Mouse (Mus musculus): ENCODE data around the gene Camk2b.

Gene Camk2b

DNA sequence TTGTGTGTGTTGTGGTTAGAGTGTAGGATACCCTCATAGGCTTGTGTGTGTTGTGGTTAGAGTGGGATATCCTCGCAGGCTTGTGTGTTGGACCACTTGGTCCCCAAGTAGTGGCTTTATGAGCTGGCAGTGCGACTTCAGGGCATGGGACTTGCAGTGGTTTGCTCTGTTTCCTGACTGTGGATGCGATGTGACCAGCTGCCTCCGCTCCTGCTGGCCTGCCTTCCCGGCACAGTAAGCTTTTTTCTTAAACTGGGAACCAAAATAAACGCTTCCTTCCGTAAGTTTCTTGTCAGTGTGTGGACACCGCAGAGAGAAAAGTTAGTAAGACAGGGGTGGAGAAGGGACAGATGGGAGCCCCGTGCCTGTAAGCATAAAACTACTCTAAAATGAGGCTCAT, 18.0 kb downstream of the Camk2b start:
- DNase-seq: no peak

DNA sequence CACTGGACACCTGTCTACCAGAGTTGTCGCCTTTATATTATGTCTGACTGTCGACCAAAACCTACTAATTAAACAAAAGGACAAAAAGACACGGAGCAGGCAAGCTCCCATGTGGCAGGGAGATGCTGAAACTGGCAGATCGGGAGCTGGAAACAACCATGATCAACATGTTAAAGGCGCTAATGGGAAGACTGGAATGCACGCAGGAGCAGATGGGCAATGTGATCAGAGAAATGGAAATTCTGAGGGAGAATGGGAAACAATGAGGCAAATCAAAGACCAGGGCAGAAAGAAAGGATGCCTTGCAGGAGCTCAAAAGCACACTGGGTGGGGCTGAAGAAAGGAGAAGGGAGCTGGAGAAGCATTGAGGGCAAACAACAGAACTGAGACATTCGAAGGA, 27.2 kb downstream of the Camk2b start:
- DNase-seq: no peak

GRCm38 (mm10) chr11:6037686-6038085, 28.5 kb downstream of the Camk2b start:
- no peak for DNase-seq

- DNase-seq: no peak
These were observed 29.0 kb downstream of the Camk2b start for GRCm38 (mm10) chr11:6037198-6037597.

GRCm38 (mm10) chr11:6036477-6036876, 29.7 kb downstream of the Camk2b start:
- no peak for DNase-seq

DNA sequence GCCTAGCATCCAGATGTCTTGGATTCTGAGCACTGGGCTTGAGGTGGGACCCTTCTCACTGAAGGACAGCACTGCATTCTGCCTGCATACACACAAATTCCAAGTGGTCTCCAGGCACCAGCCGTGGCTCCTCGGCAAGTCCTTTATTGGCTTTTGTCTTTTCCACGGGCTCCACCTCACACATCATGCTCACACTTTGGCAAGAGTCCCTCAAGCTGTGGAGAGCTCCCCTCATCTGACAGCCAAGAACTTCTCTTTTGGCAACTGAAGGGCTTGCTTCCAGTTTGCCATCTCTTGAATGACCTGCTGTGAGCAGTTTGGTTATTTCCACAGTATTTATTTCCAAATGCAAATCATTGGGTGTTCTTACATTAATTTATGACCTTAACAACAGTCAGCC, 30.6 kb downstream of the Camk2b start:
- DNase-seq: no peak

DNA sequence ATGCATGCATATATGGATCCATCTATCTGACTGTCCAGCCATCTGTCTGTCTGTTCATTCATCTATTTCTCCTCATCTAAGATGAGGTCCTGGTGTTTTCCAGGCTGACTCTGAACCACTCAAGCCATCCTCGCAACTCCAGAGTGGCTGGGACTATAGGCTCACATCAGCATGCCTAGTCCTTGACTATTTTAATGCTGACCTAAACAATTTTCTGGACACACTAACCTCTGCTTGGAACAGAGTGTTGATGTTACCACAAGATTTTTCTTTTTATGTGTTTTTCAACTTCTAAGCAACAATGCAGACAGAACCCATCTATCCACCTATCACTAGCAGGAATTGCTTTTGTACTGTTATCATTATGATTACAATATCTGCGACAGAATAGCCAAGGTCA, 31.4 kb downstream of the Camk2b start:
- DNase-seq: no peak

- no peak for DNase-seq
These were observed 32.4 kb downstream of the Camk2b start for GRCm38 (mm10) chr11:6033801-6034200.

- peak; percentile 61 to 72 for DNase-seq
These were observed 33.0 kb downstream of the Camk2b start for GRCm38 (mm10) chr11:6033147-6033546.

DNA sequence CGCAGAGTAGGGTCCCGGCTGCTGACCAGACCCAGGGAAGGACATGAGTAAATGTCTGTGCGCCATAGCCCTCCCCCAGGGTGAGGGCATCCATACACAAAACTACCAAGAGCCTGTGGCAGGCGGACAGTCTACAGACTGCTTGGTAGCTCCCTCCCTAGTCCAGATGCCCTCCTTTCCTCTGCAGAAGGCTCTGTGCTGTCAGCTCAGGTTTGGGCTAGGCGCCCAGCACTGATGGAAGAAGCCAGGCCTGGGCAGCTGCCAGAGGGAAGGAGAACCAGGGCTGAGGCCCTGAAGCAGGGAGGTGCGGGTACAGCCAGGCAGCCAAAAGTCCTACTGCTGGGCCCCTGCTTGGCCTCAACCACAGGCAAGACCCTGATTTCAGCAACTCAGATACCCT, 35.5 kb downstream of the Camk2b start:
- no peak for DNase-seq

- no peak for DNase-seq
These were observed 36.4 kb downstream of the Camk2b start for GRCm38 (mm10) chr11:6029790-6030189.

GRCm38 (mm10) chr11:6028911-6029310, 37.3 kb downstream of the Camk2b start:
- DNase-seq: no peak

- DNase-seq: peak; percentile 40 to 55
These were observed 39.8 kb downstream of the Camk2b start for GRCm38 (mm10) chr11:6026361-6026760.

GRCm38 (mm10) chr11:6024923-6025652, 41.1 kb downstream of the Camk2b start:
- DNase-seq: no peak

DNA sequence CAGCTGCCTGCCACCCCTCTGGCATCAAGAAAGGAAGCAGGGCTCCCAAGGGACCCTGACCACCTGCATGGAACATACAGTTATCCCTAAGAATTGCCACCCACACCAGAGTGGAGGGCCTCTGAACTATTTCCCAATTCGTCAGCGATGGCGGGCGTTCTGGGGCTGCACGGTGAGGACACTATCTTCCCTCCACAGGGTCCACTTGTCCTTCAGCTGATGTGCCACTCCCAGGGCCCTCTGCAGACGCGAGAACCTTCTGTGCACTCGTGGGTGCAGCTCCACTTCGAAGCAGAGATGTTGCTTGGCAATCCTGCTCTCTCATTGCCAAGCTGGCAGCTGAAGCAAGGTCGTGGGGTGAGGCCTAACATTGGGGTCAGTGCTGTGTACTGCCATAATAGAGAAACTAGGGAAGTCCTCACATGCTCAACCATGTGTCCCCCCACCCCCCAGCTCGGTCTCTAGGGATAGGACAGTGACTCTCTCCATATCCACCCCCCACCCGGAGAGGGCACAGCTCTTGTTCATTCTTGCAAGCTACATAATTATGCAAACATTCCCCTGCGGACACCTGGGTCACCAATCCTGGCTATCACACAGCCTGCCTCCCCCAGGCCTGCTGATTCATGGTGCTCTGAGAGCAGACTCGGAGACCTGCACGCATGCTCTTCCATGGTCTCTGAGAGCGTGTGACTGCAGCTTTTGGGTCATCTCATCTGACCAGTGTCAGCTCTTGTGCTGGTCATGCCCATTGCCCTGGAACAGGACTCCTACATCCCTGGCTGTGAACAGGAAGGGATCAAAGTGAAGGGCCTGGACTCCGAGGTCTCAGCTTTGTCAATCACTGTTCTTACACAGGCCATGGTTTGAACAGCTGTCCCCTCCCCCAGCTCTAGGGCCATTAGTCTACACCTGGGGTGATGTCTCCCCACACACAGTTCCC, 45.0 kb downstream of the Camk2b start:
- no peak for DNase-seq

GRCm38 (mm10) chr11:6020360-6020759, 45.8 kb downstream of the Camk2b start:
- DNase-seq: no peak

- DNase-seq: no peak
These were observed 47.7 kb downstream of the Camk2b start for GRCm38 (mm10) chr11:6018218-6019010.

- DNase-seq: no peak
These were observed 48.5 kb downstream of the Camk2b start for GRCm38 (mm10) chr11:6017484-6018140.

- DNase-seq: peak in 1 of 2 experiments; percentile 51
These were observed 49.3 kb downstream of the Camk2b start for GRCm38 (mm10) chr11:6016797-6017395.

DNA sequence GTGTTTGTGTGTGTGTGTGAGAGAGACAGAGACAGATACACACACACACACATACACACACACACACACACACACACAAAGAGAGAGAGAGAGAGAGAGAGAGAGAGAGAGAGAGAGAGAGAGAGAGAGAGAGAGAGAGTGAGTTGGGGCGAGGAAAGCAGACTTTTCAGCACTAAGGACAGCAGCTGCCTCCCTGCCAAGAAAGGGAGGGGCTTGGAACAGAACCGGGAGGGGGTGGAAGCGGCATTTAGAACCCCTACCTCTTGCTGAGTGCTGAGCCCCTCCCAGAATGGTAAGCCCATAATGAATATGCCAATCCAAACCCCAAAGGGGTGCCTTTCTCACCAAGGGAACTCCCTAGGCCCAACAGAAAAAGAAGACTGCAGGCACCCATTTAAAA, 49.8 kb downstream of the Camk2b start:
- DNase-seq: no peak

DNA sequence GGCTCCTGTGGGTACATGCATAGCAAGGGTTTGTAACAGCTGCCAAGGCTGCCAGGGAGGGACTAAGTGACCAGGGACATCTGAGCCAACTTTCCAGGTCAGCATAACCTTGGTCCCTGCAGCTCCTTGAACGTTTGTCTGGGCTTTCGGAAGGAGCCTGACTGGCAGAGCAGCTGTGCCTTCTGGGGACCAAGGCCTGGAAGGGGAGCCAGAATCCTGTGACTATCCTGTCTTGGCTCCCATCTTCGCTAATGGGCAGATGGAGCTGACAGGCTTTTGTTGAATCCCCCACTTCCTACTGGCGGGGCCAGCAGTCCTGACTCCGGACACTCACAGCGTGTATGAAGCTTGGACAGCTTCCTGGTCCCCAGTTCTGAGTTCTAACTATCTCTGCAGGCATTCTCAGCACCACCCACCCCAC, 51.1 kb downstream of the Camk2b start:
- DNase-seq: no peak

DNA sequence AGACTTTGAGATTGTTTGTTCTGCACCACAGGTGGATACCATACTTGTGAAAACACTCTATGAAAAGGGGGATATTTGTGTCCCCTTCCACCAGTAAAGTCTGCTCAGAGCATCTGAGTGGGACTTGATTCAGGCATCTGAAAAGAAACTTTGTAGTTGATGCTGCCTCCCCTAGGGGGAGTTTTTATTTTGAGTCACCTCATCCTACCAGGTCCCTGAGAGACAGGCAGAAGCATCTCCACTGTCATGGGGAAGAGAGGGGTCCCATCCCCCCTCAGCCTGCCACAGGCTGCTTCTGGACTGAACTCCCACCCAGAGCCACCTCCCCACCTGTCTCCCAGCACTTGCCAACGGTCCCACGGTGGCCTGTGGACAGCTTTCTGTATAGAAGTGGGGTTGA, 52.8 kb downstream of the Camk2b start:
- no peak for DNase-seq

Data from lung, adult 18-20 months (tissue).